Mouse (Mus musculus) brown adipose tissue, adult 24 weeks (tissue): ENCODE results near the gene Nipal3. TPM values are rescaled to one million over a fixed set of nuclear protein-coding genes. Genes with fewer than 3 reads are reported as not detected.

Experiments
- H3K27ac ChIP-seq: fragments of 200-500 bp; replicated peaks from 2 replicates; pipeline ENCODE4 v1.5.1; 2012; ENCODE audit warnings: low read depth, mild to moderate bottlenecking, low read length
- H3K4me1 ChIP-seq: fragments of 200-500 bp; 2 replicates; pipeline ENCODE4 v1.6.1; 2012; ENCODE audit warnings: low read length, mixed read lengths; ENCODE audit not compliant: control insufficient read depth, insufficient read depth, insufficient read length
- H3K4me3 ChIP-seq: fragments of 200-500 bp; 2 replicates; pipeline ENCODE4 v1.5.1; 2012; ENCODE audit warnings: low read depth, mild to moderate bottlenecking, low read length, moderate library complexity; ENCODE audit not compliant: insufficient read depth
- polyA plus RNA-seq: library from polyadenylated mRNA; stranded (reverse); fragments of >200 nt; gene quantifications from 2 replicates; pipeline ENCODE4 v1.2.4, GENCODE M21; 2012; ENCODE audit not compliant: missing spikeins, insufficient read depth, insufficient read length

Gene Nipal3
- polyA plus RNA-seq, 1 experiment: 6.5 TPM

DNA sequence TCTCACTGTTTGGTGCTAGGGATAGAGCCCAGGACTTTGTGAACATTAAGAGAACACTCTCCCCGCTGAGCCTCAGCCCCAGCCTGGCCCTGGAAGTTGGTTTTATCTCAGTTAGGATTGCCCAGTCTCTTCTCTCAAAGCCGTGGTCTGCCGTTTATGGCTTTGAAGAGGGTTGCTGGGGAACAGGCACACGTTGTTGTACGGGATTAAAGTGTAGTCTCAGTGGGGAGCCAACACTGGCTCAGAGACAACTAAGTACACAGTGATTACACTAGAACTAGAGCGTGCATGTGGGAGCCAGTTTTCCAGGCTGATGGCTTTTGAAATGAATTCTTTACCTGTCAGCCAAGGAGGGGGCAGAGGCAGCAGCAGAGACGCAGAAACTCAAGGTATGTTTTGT, 93.0 kb downstream of the Nipal3 start:
- no peaks in the 10 kb centered on the region for H3K4me1 ChIP-seq
- H3K27ac ChIP-seq: no peak overlapping the region
- no peak overlapping the region for H3K4me3 ChIP-seq

DNA sequence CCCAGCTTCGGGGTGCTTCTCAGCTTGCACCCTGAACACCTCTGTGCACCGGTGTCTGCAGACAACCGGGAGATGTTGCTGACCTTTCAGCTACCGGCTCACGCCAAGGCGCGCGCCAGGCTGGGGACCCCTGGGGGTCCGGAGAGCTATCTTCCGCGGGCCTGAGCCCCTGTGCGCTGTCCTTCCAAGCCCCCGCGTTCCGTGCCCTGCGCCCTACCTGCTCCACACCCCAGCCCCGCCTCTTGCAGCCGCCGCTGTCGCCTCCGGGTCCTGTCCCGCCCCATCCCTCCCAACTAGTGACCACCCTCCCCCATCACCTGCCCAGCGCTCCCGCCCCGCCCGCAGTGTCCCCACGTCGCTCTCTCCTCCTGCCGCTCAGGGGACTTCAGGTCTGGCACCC, 96.8 kb downstream of the Nipal3 start, which contains the start of gene Ncmap:
Ncmap (minus strand) TSS at position 237 of the 400 bp plus-strand sequence.
- Histone ChIP-seq H3K4me3 (no peak within 1 kb of the TSS), H3K4me1 (no peaks in the 10 kb centered on the region), H3K27ac (no peak within 1 kb of the TSS)

DNA sequence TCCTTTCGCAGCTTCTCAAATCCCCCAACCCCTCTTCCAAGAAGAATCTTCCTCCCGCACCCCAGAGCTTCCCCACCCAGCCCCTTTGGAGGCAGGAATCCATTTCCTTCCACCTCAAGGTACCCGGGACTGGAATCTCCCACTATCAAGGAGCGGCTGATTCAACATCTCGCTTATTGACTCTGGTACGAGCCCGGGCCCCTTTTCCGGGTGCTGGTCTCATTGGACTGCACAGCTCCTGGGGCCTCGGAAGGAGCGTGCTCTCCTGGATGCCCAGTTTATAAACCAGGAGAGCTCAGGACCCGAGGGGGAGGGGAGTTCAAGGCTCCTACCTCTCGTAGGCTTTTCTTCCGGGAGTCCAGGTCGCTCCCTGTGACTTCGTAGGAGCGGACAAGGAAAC, 97.3 kb downstream of the Nipal3 start:
- Histone ChIP-seq H3K4me1 (no peaks in the 10 kb centered on the region), H3K4me3 (no peak overlapping the region), H3K27ac (no peak overlapping the region)

GRCm38 (mm10) chr4:135396303-135396702, 98.5 kb downstream of the Nipal3 start:
- no peaks in the 10 kb centered on the region for H3K4me1 ChIP-seq
- H3K27ac ChIP-seq: no peak overlapping the region
- no peak overlapping the region for H3K4me3 ChIP-seq

Other genes with a start within 250 kb of the Nipal3 start
- 112 and 125 TPM in 2 replicates for gene Clic4, start 222.2 kb downstream of the Nipal3 start, polyA plus RNA-seq
- gene Srrm1, start 141.7 kb downstream of the Nipal3 start, polyA plus RNA-seq: 32.7 and 42.7 TPM in 2 replicates
- 0.71 TPM in 1 of 2 replicates, not detected in the other for gene Ncmap, start 96.8 kb downstream of the Nipal3 start, polyA plus RNA-seq
- 5.9 and 10.8 TPM in 2 replicates for gene Rcan3, start 61.2 kb downstream of the Nipal3 start, polyA plus RNA-seq
- gene Stpg1, start 248 bp downstream of the Nipal3 start, polyA plus RNA-seq: 0.52 TPM in 1 of 2 replicates, not detected in the other
- not detected in 2 replicates for gene Grhl3, start 78.6 kb upstream of the Nipal3 start, polyA plus RNA-seq
- gene Ifnlr1, start 191.2 kb upstream of the Nipal3 start, polyA plus RNA-seq: not detected in 2 replicates
- not detected in 2 replicates for gene Il22ra1, start 233.1 kb upstream of the Nipal3 start, polyA plus RNA-seq